Mouse (Mus musculus) hindbrain, embryonic 14.5 days (tissue): Measurements from ENCODE around the gene Inip. TPM values are rescaled to one million over a fixed set of nuclear protein-coding genes. Genes with fewer than 3 reads are reported as not detected.

Source experiments
- ATAC-seq: fragments of 200-750 bp; cut with Nextera tagmentation; 2 replicates; pipeline ENCODE4 v1.8.0; 2017; ENCODE audit warnings: moderate number of reproducible peaks, mild to moderate bottlenecking, moderate TSS enrichment, moderate library complexity; ENCODE audit not compliant: low FRiP score
- DNase-seq: peaks from one replicate; pipeline ENCODE4 v3.0.0-alpha.2; 2015; ENCODE audit warnings: low spot score
- H3K27ac ChIP-seq: fragments of 300-500 bp; sonication (generic); 2 replicates; pipeline ENCODE4 v1.5.1; 2014; ENCODE audit warnings: mild to moderate bottlenecking, moderate library complexity
- H3K27me3 ChIP-seq: fragments of 300-500 bp; sonication (generic); 2 replicates; pipeline ENCODE4 v1.6.1; 2014; ENCODE audit warnings: mild to moderate bottlenecking, low read length, mixed read lengths; ENCODE audit not compliant: control insufficient read depth, insufficient read depth
- H3K36me3 ChIP-seq: fragments of 300-500 bp; sonication (generic); replicated peaks from 2 replicates; pipeline ENCODE4 v1.6.1; 2014; ENCODE audit not compliant: control insufficient read depth, insufficient read depth
- H3K4me1 ChIP-seq: fragments of 300-500 bp; sonication (generic); replicated peaks from 2 replicates; pipeline ENCODE4 v1.6.1; 2014; ENCODE audit warnings: antibody characterized with exemption, low read length, mixed read lengths; ENCODE audit not compliant: control insufficient read depth, insufficient read depth
- H3K4me2 ChIP-seq: fragments of 300-500 bp; sonication (generic); replicated peaks from 2 replicates; pipeline ENCODE4 v1.6.1; 2014; ENCODE audit warnings: mild to moderate bottlenecking, moderate library complexity
- H3K4me3 ChIP-seq: fragments of 300-500 bp; sonication (generic); replicated peaks from 2 replicates; pipeline ENCODE4 v1.5.1; 2014; ENCODE audit warnings: mild to moderate bottlenecking, low read length
- H3K9ac ChIP-seq: fragments of 300-500 bp; sonication (generic); 2 replicates; pipeline ENCODE4 v1.6.1; 2014
- H3K9me3 ChIP-seq: fragments of 300-500 bp; sonication (generic); 2 replicates; pipeline ENCODE4 v1.6.1; 2016; ENCODE audit warnings: low read length; ENCODE audit not compliant: control insufficient read depth
- WGBS: fragments of 180-500 bp; shearing (Covaris S2); extraction: QIAGEN DNeasy Blood & Tissue Kit; methylation state at CpG from one replicate; pipeline ENCODE4 v1.1.7; 2014; 5-methylcytosine and 5-hydroxymethylcytosine counted together
- polyA plus RNA-seq: library from polyadenylated mRNA; unstranded; fragments of >200 nt; fragmentation: Nextera tagmentation; extraction: Ambion mirVana; gene quantifications from 2 replicates; pipeline ENCODE4 v1.2.1, GENCODE M21; 2014

The Inip gene
- polyA plus RNA-seq, 1 experiment from 2014 or later = 52.2 TPM

DNA sequence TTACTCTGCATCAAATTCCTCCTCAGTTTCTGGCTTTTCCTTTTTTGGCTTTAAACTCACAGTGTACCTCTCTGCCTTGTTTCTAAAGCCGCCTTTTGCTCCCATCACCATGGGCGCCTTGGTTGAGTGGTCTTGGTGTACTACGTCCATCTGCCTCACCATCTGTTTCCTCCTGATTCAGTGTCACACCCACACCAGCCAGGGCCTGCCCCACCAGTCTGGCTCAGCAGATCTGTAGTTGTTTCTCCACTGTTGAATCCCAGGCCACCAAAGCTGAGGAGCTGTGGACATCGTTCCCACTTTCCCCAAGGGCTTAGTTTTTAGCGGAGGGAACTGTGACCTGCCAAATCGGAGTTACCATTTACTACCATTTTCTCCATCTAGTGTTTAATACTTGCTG lies 24.2 kb upstream of the Inip start:
- ATAC-seq (no peak), DNase-seq (no peak)

DNA sequence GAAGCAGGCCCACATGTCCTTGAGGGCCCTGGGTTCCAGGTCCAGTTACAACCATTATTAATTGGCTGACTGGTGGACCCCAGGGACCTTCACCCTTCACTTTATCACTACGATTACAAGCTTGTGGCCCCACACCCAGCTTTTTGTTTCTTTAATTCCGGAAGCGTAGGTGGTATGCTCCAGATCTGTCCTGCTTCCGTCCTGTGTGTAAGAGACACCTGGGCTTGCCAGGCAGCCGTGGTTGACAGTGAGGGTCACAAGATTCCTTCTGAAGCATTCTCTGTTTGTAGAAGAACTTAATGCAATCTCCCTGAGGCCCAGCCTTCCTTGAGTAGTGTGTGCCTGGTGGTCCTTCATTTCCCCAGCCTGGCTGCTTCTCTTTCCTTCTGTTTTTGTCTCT lies 23.5 kb upstream of the Inip start:
- no peak for ATAC-seq
- DNase-seq = no peak
- no peaks in the 10 kb centered on the region for H3K36me3 ChIP-seq
- no peaks in the 10 kb centered on the region for H3K9me3 ChIP-seq
- no peak overlapping the region for H3K4me3 ChIP-seq
- WGBS = 91% methylated on average over 5 of the region's 5 CpGs
- no peak overlapping the region for H3K4me2 ChIP-seq
- H3K4me1 ChIP-seq = no peaks in the 10 kb centered on the region
- H3K27me3 ChIP-seq = no peaks in the 10 kb centered on the region
- H3K9ac ChIP-seq = no peak overlapping the region
- H3K27ac ChIP-seq = no peak overlapping the region

More for the DNA sequence above, 24.2 kb upstream of the Inip start:
- no peaks in the 10 kb centered on the region for H3K36me3 ChIP-seq
- WGBS = 88% methylated on average over 6 of the region's 6 CpGs
- H3K9me3 ChIP-seq = no peaks in the 10 kb centered on the region
- H3K27ac ChIP-seq = no peak overlapping the region; the same call in 1 of the 2 replicates
- no peaks in the 10 kb centered on the region for H3K27me3 ChIP-seq
- no peak overlapping the region for H3K4me2 ChIP-seq
- H3K4me3 ChIP-seq = no peak overlapping the region
- no peak overlapping the region for H3K9ac ChIP-seq
- no peaks in the 10 kb centered on the region for H3K4me1 ChIP-seq

DNA sequence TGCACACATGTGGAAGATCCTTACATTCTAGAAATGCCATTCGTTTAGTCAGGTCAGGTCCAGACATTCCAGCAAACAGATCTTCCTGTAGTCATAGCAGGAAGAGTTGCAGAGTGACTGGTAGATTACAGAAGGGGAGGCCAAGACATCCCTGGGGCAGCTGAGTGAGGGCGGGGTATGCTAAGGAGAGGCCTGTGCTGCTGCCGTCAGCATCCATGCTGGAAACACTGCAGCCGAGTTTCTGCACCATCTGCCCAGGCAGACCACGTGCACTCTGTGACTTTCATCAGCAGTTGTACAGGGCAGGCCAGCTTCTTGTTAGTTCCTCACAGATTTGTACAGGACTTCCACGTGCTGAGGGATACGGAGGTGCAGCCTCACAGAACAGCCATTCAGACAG lies 22.1 kb upstream of the Inip start:
- no peaks in the 10 kb centered on the region for H3K27me3 ChIP-seq
- DNase-seq = no peak
- H3K36me3 ChIP-seq = no peaks in the 10 kb centered on the region
- no peaks in the 10 kb centered on the region for H3K9me3 ChIP-seq
- H3K4me3 ChIP-seq = no peak overlapping the region
- H3K4me1 ChIP-seq = 0 out of 2 replicates have a peak, but pooled peaks cover 8% of the 10 kb centered on the region
- 63% methylated on average over 7 of the region's 7 CpGs for WGBS
- no peak overlapping the region for H3K9ac ChIP-seq
- no peak overlapping the region for H3K4me2 ChIP-seq
- H3K27ac ChIP-seq = no peak overlapping the region
- ATAC-seq = no peak

- Histone ChIP-seq H3K4me2 (no peak overlapping the region), H3K4me1 (0 out of 2 replicates have a peak, but pooled peaks cover 8% of the 10 kb centered on the region), H3K27me3 (no peaks in the 10 kb centered on the region), H3K27ac (no peak overlapping the region), H3K9ac (no peak overlapping the region), H3K4me3 (no peak overlapping the region), H3K9me3 (no peaks in the 10 kb centered on the region), H3K36me3 (no peaks in the 10 kb centered on the region)
- DNase-seq = no peak
- no peak for ATAC-seq
- 85% methylated on average over 4 of the region's 4 CpGs for WGBS
These were observed 20.7 kb upstream of the Inip start for GRCm38 (mm10) chr4:59822119-59822518.

DNA sequence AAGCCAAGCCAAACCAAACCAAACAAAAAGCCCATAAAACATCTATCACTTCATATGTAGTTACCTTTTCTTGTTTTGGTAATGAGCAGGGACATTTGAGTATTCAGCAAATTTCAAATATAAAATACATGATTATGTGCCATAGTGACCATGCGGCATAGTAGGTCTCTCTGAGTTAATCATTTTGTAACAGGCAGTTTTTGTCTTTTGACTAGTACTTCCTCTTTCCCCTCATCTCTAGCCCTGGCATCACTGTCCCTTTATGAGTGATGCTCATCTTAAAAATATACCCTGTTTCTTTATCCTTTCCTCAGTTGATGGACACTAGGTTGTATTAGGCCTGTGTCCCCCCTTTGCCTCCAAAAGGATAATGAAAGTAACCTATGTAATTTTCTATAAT lies 20.1 kb upstream of the Inip start:
- 0 out of 2 replicates have a peak, but pooled peaks cover 8% of the 10 kb centered on the region for H3K4me1 ChIP-seq
- H3K9ac ChIP-seq = no peak overlapping the region
- no peak overlapping the region for H3K4me3 ChIP-seq
- no peaks in the 10 kb centered on the region for H3K9me3 ChIP-seq
- 97% methylated on average over 1 of the region's 1 CpGs for WGBS
- no peak overlapping the region for H3K27ac ChIP-seq
- ATAC-seq = no peak
- no peak overlapping the region for H3K4me2 ChIP-seq
- DNase-seq = no peak
- no peaks in the 10 kb centered on the region for H3K36me3 ChIP-seq
- H3K27me3 ChIP-seq = no peaks in the 10 kb centered on the region

- Histone ChIP-seq H3K4me2 (no peak overlapping the region; the same call in 1 of the 2 replicates), H3K27ac (peak overlapping the region; percentile 26; the same call in 1 of the 2 replicates), H3K4me1 (0 out of 2 replicates have a peak, but pooled peaks cover 8% of the 10 kb centered on the region), H3K36me3 (no peaks in the 10 kb centered on the region), H3K4me3 (no peak overlapping the region), H3K9me3 (no peaks in the 10 kb centered on the region), H3K27me3 (no peaks in the 10 kb centered on the region), H3K9ac (no peak overlapping the region)
- DNase-seq = no peak
- ATAC-seq = peak; percentile 82
- 19% methylated on average over 12 of the region's 12 CpGs for WGBS
These were observed 18.2 kb upstream of the Inip start for GRCm38 (mm10) chr4:59819477-59820022.

- 0 out of 2 replicates have a peak, but pooled peaks cover 8% of the 10 kb centered on the region for H3K4me1 ChIP-seq
- no peak overlapping the region for H3K9ac ChIP-seq
- H3K9me3 ChIP-seq = no peaks in the 10 kb centered on the region
- no peaks in the 10 kb centered on the region for H3K36me3 ChIP-seq
- no peak for DNase-seq
- H3K27me3 ChIP-seq = no peaks in the 10 kb centered on the region
- 35% methylated on average over 7 of the region's 7 CpGs for WGBS
- ATAC-seq = peak; percentile 49; the same call in 1 of the 2 replicates
- H3K27ac ChIP-seq = peak overlapping the region; percentile 26
- no peak overlapping the region; the same call in 1 of the 2 replicates for H3K4me2 ChIP-seq
- H3K4me3 ChIP-seq = no peak overlapping the region
These were observed 17.7 kb upstream of the Inip start for GRCm38 (mm10) chr4:59819054-59819472.

GRCm38 (mm10) chr4:59818498-59818897 lies 17.1 kb upstream of the Inip start:
- Histone ChIP-seq H3K36me3 (no peaks in the 10 kb centered on the region), H3K9me3 (no peaks in the 10 kb centered on the region), H3K4me3 (no peak overlapping the region), H3K4me2 (no peak overlapping the region), H3K27ac (peak overlapping the region; percentile 26), H3K4me1 (0 out of 2 replicates have a peak, but pooled peaks cover 8% of the 10 kb centered on the region), H3K27me3 (no peaks in the 10 kb centered on the region), H3K9ac (no peak overlapping the region)
- WGBS = 72% methylated on average over 10 of the region's 10 CpGs
- ATAC-seq (no peak), DNase-seq (no peak)

GRCm38 (mm10) chr4:59817790-59818189 lies 16.4 kb upstream of the Inip start:
- H3K9me3 ChIP-seq = no peaks in the 10 kb centered on the region
- ATAC-seq (no peak), DNase-seq (no peak)
- no peak overlapping the region for H3K4me3 ChIP-seq
- no peaks in the 10 kb centered on the region for H3K36me3 ChIP-seq
- H3K4me1 ChIP-seq = 0 out of 2 replicates have a peak, but pooled peaks cover 8% of the 10 kb centered on the region
- no peak overlapping the region for H3K27ac ChIP-seq
- no peak overlapping the region for H3K4me2 ChIP-seq
- H3K9ac ChIP-seq = no peak overlapping the region
- WGBS = 69% methylated on average over 5 of the region's 5 CpGs
- no peaks in the 10 kb centered on the region for H3K27me3 ChIP-seq
